Comparison of ENCODE assay signal across 10 mouse cellular contexts in the genomic region with DNA sequence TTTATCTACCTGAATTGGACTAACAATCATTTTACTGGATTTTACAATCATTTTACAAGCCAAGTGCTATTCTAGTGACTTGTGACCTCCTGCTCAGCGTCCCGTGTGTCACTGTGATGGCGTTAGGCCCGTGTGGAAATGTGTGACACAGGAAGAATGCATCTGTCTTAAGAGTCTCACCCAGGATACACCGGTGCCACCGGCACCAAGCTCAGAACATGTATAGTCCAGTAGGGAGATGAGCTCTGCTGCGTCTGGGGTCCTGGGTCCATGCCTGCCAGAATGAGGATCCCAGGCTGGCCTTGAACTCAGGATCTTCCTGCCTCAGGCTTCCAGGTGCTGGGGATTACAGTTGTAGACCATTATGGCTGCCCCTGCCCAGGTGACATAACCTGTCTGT. TPM values are rescaled to one million over a fixed set of nuclear protein-coding genes. Genes with fewer than 3 reads are reported as not detected.
DNase-seq lines count a peak whose midpoint lies in the region; ATAC-seq lines count a peak whose summit lies in the region.
"Had no signal": no experiment of that assay in that cellular context is flagged by ENCODE, and none has a peak within 500 bp of the region (broad histone marks: within the 10 kb centered on the region; RNA-seq: fewer than 3 reads in every experiment).

No protein-coding gene starts in this region.

- 0 out of 2 replicates have a peak overlapping the region, but pooled peaks have one; percentile 65 for H3K27ac ChIP-seq in hindbrain, embryonic 10.5 days
- H3K27ac ChIP-seq in hindbrain, embryonic 11.5 days (ENCODE audit: low read depth, low read length) = no peak overlapping the region
- no peak overlapping the region for H3K27ac ChIP-seq in midbrain, embryonic 10.5 days (replicated peaks)
- H3K27ac ChIP-seq in midbrain, embryonic 14.5 days (replicated peaks; ENCODE audit: low read depth, low read length) = no peak overlapping the region
- H3K27ac ChIP-seq in neural tube, embryonic 14.5 days (ENCODE audit: low read depth, low read length) = no peak overlapping the region

- no peak overlapping the region for H3K4me3 ChIP-seq in hindbrain, embryonic 10.5 days
- H3K4me3 ChIP-seq in hindbrain, embryonic 11.5 days (ENCODE audit: low read depth, low read length) = no peak overlapping the region
- 0 out of 2 replicates have a peak overlapping the region, but pooled peaks have one; percentile 16 for H3K4me3 ChIP-seq in midbrain, embryonic 10.5 days
- H3K4me3 ChIP-seq in midbrain, embryonic 14.5 days (replicated peaks; ENCODE audit: low read depth, low read length) = no peak overlapping the region
- no peak overlapping the region for H3K4me3 ChIP-seq in neural tube, embryonic 14.5 days (ENCODE audit: low read depth, low read length)

- H3K9me3 ChIP-seq in hindbrain, embryonic 10.5 days = 0 out of 2 replicates have a peak, but pooled peaks cover 2% of the 10 kb centered on the region
- H3K9me3 ChIP-seq in hindbrain, embryonic 11.5 days (ENCODE audit: control insufficient read depth, low read length) = no peaks in the 10 kb centered on the region
- peaks cover 4% of the 10 kb centered on the region; the same call in 1 of the 2 replicates for H3K9me3 ChIP-seq in midbrain, embryonic 10.5 days (replicated peaks)
- H3K9me3 ChIP-seq in midbrain, embryonic 14.5 days (ENCODE audit: control insufficient read depth, low read length) = no peaks in the 10 kb centered on the region
- no peaks in the 10 kb centered on the region for H3K9me3 ChIP-seq in neural tube, embryonic 14.5 days (ENCODE audit: control insufficient read depth, low read length)
- H3K9me3 ChIP-seq: midbrain, embryonic 13.5 days had no signal

- peak; percentile 37 for DNase-seq in cerebellum, adult 11 months
- DNase-seq in cerebellum, adult 8-10 months = no peak
- no peak for DNase-seq in hindbrain, embryonic 10.5 days (ENCODE audit: low spot score)
- no peak for DNase-seq in hindbrain, embryonic 11.5 days (ENCODE audit: low spot score)
- DNase-seq in midbrain, embryonic 10.5 days (ENCODE audit: low spot score) = no peak
- no peak for DNase-seq in midbrain, embryonic 14.5 days
- DNase-seq: right cerebral cortex, adult 18-20 months had no signal

- H3K9ac ChIP-seq in hindbrain, embryonic 11.5 days (ENCODE audit: low read depth, low read length) = no peak overlapping the region
- H3K9ac ChIP-seq in midbrain, embryonic 14.5 days (replicated peaks; ENCODE audit: low read length) = no peak overlapping the region
- H3K9ac ChIP-seq in neural tube, embryonic 14.5 days (replicated peaks; ENCODE audit: low read depth, low read length) = no peak overlapping the region

- ATAC-seq in hindbrain, embryonic 11.5 days (ENCODE audit: low FRiP score) = no peak
- no peak for ATAC-seq in midbrain, embryonic 14.5 days (ENCODE audit: low FRiP score, low TSS enrichment)
- no peak for ATAC-seq in neural tube, embryonic 14.5 days (ENCODE audit: low read depth)
- ATAC-seq in granulocyte monocyte progenitor cell, adult 5-6 weeks (replicated peaks; ENCODE audit: poor library complexity, severe bottlenecking) = no peak
- ATAC-seq: midbrain, embryonic 13.5 days had no signal

- no peak overlapping the region for H3K4me2 ChIP-seq in hindbrain, embryonic 11.5 days (replicated peaks; ENCODE audit: low read depth, low read length)
- no peak overlapping the region; the same call in 1 of the 2 replicates for H3K4me2 ChIP-seq in midbrain, embryonic 14.5 days (ENCODE audit: low read length)
- peak overlapping the region; percentile 67; the same call in 1 of the 2 replicates for H3K4me2 ChIP-seq in neural tube, embryonic 14.5 days (ENCODE audit: low read depth, low read length)

- WGBS in hindbrain, embryonic 10.5 days = 94% methylated on average over 7 of the region's 7 CpGs
- WGBS in hindbrain, embryonic 11.5 days = 91% methylated on average over 7 of the region's 7 CpGs
- 95% methylated on average over 7 of the region's 7 CpGs for WGBS in midbrain, embryonic 10.5 days
- 89% methylated on average over 7 of the region's 7 CpGs for WGBS in midbrain, embryonic 14.5 days
- 90% methylated on average over 7 of the region's 7 CpGs for WGBS in neural tube, embryonic 14.5 days

- H3K27me3 ChIP-seq in hindbrain, embryonic 10.5 days (ENCODE audit: insufficient read depth, poor library complexity, severe bottlenecking) = no peaks in the 10 kb centered on the region
- H3K27me3 ChIP-seq in hindbrain, embryonic 11.5 days (ENCODE audit: control insufficient read depth, insufficient read depth, low read length) = no peaks in the 10 kb centered on the region
- H3K27me3 ChIP-seq in midbrain, embryonic 10.5 days (ENCODE audit: low read depth, poor library complexity, severe bottlenecking) = no peaks in the 10 kb centered on the region
- H3K27me3 ChIP-seq in midbrain, embryonic 14.5 days (ENCODE audit: control insufficient read depth, insufficient read depth, low read length) = no peaks in the 10 kb centered on the region
- H3K27me3 ChIP-seq in neural tube, embryonic 14.5 days (ENCODE audit: control insufficient read depth, insufficient read depth, low read length) = peaks cover 3% of the 10 kb centered on the region; the same call in 1 of the 2 replicates
- H3K27me3 ChIP-seq: midbrain, embryonic 13.5 days had no signal

- H3K4me1 ChIP-seq in hindbrain, embryonic 10.5 days (replicated peaks) = peaks cover 84% of the 10 kb centered on the region
- H3K4me1 ChIP-seq in hindbrain, embryonic 11.5 days (replicated peaks; ENCODE audit: control insufficient read depth, insufficient read depth, low read length) = peaks cover 15% of the 10 kb centered on the region
- H3K4me1 ChIP-seq in midbrain, embryonic 10.5 days = peaks cover 73% of the 10 kb centered on the region
- peaks cover 62% of the 10 kb centered on the region for H3K4me1 ChIP-seq in midbrain, embryonic 14.5 days (ENCODE audit: control insufficient read depth, insufficient read depth, low read length)
- H3K4me1 ChIP-seq in neural tube, embryonic 14.5 days (ENCODE audit: control insufficient read depth, insufficient read depth, low read length) = peaks cover 50% of the 10 kb centered on the region

- H3K36me3 ChIP-seq in hindbrain, embryonic 10.5 days = peaks cover 24% of the 10 kb centered on the region
- no peaks in the 10 kb centered on the region for H3K36me3 ChIP-seq in hindbrain, embryonic 11.5 days (ENCODE audit: control insufficient read depth, insufficient read depth, low read length)
- H3K36me3 ChIP-seq in midbrain, embryonic 10.5 days = peaks cover 11% of the 10 kb centered on the region
- H3K36me3 ChIP-seq in midbrain, embryonic 14.5 days (ENCODE audit: control insufficient read depth, insufficient read depth, low read length) = peaks cover 19% of the 10 kb centered on the region
- H3K36me3 ChIP-seq in neural tube, embryonic 14.5 days (ENCODE audit: control insufficient read depth, insufficient read depth, low read length) = 0 out of 2 replicates have a peak, but pooled peaks cover 2% of the 10 kb centered on the region

RNA-seq across cellular contexts. Expression of a gene that starts 2.8 kb away (rescaled TPM):
- polyA plus RNA-seq in hindbrain, embryonic 10.5 days (2016; fragmentation: Nextera tagmentation; extraction: Ambion mirVana) = 57.0 and 58.2 TPM in 2 replicates
- 36.7 and 36.9 TPM in 2 replicates for polyA plus RNA-seq in hindbrain, embryonic 11.5 days (2014; fragmentation: Nextera tagmentation; extraction: Ambion mirVana)
- 49.9 and 58.0 TPM in 2 replicates for polyA plus RNA-seq in midbrain, embryonic 10.5 days (2016; fragmentation: Nextera tagmentation; extraction: Ambion mirVana)
- polyA plus RNA-seq in midbrain, embryonic 14.5 days (2014; fragmentation: Nextera tagmentation; extraction: Ambion mirVana) = 48.7 and 58.1 TPM in 2 replicates
- 41.6 and 44.2 TPM in 2 replicates for polyA plus RNA-seq in neural tube, embryonic 14.5 days (2014; fragmentation: Nextera tagmentation; extraction: Ambion mirVana)
- 10.8 and 13.3 TPM in 2 replicates for total RNA-seq in granulocyte monocyte progenitor cell, adult 5-6 weeks (2014; fragmentation: Nextera tagmentation)
- total RNA-seq in granulocyte monocyte progenitor cell, adult 5-6 weeks (2017) = 9.8 and 12.8 TPM in 2 replicates
